Mouse (Mus musculus) stomach, embryonic 14.5 days (tissue): ENCODE results near the gene Sap30. TPM values are rescaled to one million over a fixed set of nuclear protein-coding genes. Genes with fewer than 3 reads are reported as not detected.

Experiments used
- ATAC-seq: fragments of 200-750 bp; cut with Nextera tagmentation; 2 replicates; pipeline ENCODE4 v1.8.0; 2017; ENCODE audit warnings: low read depth, moderate TSS enrichment; ENCODE audit not compliant: insufficient number of reproducible peaks, insufficient read depth, low FRiP score
- H3K27ac ChIP-seq: fragments of 300-500 bp; sonication (generic); 2 replicates; pipeline ENCODE4 v1.5.1; 2014; ENCODE audit warnings: mild to moderate bottlenecking, low read length, moderate library complexity, mixed read lengths
- H3K27me3 ChIP-seq: fragments of 300-500 bp; sonication (generic); 2 replicates; pipeline ENCODE4 v1.6.1; 2014; ENCODE audit warnings: low read length, control low read depth, mixed read lengths; ENCODE audit not compliant: control insufficient read depth, insufficient read depth
- H3K36me3 ChIP-seq: fragments of 300-500 bp; sonication (generic); 2 replicates; pipeline ENCODE4 v1.6.1; 2014; ENCODE audit warnings: mild to moderate bottlenecking, control low read depth, low read length, moderate library complexity, mixed read lengths; ENCODE audit not compliant: control insufficient read depth, insufficient read depth
- H3K4me1 ChIP-seq: fragments of 300-500 bp; sonication (generic); 2 replicates; pipeline ENCODE4 v1.6.1; 2014; ENCODE audit warnings: low read length, control low read depth, mixed read lengths; ENCODE audit not compliant: control insufficient read depth, insufficient read depth
- H3K4me2 ChIP-seq: fragments of 300-500 bp; sonication (generic); replicated peaks from 2 replicates; pipeline ENCODE4 v1.6.1; 2014; ENCODE audit warnings: low read depth, low read length, control low read depth
- H3K4me3 ChIP-seq: fragments of 300-500 bp; sonication (generic); 2 replicates; pipeline ENCODE4 v1.5.1; 2014; ENCODE audit warnings: low read depth, low read length, control low read depth
- H3K9ac ChIP-seq: fragments of 300-500 bp; sonication (generic); replicated peaks from 2 replicates; pipeline ENCODE4 v1.6.1; 2014; ENCODE audit warnings: low read depth, mild to moderate bottlenecking, control low read depth, low read length, moderate library complexity, mixed read lengths
- H3K9me3 ChIP-seq: fragments of 300-500 bp; sonication (generic); 2 replicates; pipeline ENCODE4 v1.6.1; 2016; ENCODE audit warnings: low read depth, low read length, control low read depth; ENCODE audit not compliant: control insufficient read depth
- WGBS: fragments of 180-500 bp; shearing (Covaris S2); extraction: QIAGEN DNeasy Blood & Tissue Kit; methylation state at CpG from one replicate; pipeline ENCODE4 v1.1.7; 2014; 5-methylcytosine and 5-hydroxymethylcytosine counted together
- polyA plus RNA-seq: library from polyadenylated mRNA; unstranded; fragments of >200 nt; fragmentation: Nextera tagmentation; extraction: Ambion mirVana; gene quantifications from 2 replicates; pipeline ENCODE4 v1.2.1, GENCODE M21; 2014

Sap30 gene
- polyA plus RNA-seq: 43.6 and 44.0 TPM in 2 replicates

DNA sequence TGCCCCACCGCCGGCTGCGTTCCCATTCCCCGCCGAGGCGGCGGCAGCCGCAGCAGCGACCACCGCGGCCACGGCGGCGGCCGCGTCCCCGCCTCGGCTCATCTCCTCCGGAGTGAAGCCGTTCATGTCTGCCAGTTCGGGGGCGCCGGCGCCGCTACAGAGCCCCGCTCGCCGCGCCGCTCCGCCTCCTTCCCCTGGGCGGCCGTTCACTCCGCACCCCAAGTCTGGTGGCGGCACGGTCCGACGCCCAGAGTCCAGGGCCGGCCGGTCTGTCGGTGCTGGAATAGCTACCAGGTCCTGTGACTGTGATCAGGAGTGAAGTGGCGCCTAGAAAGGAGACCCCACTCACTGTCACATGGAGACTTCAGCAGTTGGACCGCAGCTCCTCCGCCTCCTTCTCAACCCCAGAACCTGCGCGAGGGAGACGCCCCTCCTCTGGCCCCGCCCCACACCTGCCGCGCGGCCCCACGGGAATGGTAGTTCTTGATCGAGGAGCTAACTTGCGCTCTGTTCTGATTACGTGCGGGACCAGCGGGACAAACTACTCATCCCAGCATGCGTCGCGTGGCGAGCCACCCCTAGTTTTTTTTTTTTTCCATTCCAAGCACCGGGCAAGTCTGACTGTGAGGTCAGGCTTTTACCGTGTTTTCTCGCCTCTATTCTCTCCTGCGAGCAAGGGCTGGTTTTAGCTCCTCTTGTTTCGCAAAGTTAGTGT is at the start of gene Sap30:
Gene Sap30, minus strand, starts transcription at position 420 of the 715 bp plus-strand sequence.
- ATAC-seq: peak; percentile 97
- Histone ChIP-seq H3K27ac (peak within 1 kb of the TSS; percentile 94), H3K36me3 (peaks cover 3% of the 10 kb centered on the region; the same call in 1 of the 2 replicates), H3K9ac (peak within 1 kb of the TSS; percentile 92), H3K27me3 (no peaks in the 10 kb centered on the region), H3K4me1 (peaks cover 6% of the 10 kb centered on the region), H3K4me2 (peak within 1 kb of the TSS; percentile 76), H3K4me3 (peak within 1 kb of the TSS; percentile 92), H3K9me3 (no peaks in the 10 kb centered on the region)
- WGBS: under 1% methylated on average over 64 of the region's 66 CpGs

DNA sequence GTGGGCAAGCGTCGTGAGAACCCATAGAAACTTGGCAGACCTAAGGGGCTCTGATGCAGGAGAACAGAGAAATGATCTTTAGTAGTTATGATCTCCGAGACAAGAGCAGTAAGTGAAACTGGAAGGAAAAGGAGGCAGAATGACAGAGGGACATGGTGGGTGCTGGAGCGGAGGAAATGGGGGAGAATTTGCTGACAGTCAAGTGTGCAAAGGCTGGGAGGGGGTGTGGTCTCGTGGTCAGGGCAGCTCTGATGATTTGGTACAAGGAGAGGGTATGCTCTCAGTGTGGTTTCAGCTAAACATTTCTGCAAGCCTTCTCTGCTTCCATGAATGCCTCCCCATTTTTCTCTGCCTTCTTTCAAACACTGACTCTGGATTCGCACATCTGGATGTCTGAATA is 48.5 kb upstream of the Sap30 start:
- no peak overlapping the region for H3K4me2 ChIP-seq
- no peak for ATAC-seq
- H3K4me3 ChIP-seq: no peak overlapping the region
- no peaks in the 10 kb centered on the region for H3K4me1 ChIP-seq
- 89% methylated on average over 6 of the region's 6 CpGs for WGBS
- H3K36me3 ChIP-seq: peaks cover 4% of the 10 kb centered on the region; the same call in 1 of the 2 replicates
- H3K27me3 ChIP-seq: no peaks in the 10 kb centered on the region
- H3K27ac ChIP-seq: no peak overlapping the region
- no peak overlapping the region for H3K9ac ChIP-seq
- H3K9me3 ChIP-seq: no peaks in the 10 kb centered on the region

DNA sequence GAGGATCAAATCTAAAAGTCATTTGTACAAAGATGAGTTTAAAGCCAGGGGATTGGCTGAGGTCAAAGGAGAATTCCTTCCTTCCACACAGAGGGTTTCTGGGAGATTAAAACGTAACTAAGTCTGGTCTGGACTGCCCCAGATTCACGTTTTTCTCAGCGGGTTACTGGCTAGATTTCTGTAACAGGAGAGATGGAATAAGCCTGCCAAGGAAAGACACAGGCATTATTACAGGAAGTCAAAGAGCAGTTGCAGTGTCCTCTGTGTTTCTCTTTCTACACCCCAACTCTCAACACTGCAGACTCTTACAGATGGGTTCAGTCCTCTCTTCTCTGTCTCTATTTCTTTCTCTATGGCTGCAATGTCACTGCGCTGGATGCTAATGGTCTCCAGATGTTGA is 46.8 kb upstream of the Sap30 start:
- no peak for ATAC-seq
- no peak overlapping the region for H3K27ac ChIP-seq

DNA sequence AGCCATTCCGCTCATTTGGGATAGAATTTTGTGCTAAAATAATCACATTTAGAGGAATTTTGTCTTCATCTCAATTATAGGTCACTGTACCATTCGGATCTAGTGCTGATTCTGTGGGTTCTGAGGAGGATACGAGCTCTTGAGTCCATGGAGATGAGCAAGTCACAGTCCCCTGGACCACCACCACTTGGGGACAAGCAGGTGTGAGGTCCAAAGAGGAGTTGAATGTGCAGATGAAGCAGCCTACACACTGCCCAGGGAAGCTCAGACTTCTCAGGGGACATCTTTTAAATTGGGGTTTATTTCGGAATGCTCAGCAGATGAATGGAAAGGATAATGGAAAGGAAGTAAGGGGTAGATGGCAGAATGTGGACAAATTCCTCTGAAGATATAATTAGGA is 45.4 kb upstream of the Sap30 start:
- ATAC-seq: no peak
- H3K9ac ChIP-seq: no peak overlapping the region
- H3K27me3 ChIP-seq: no peaks in the 10 kb centered on the region
- no peak overlapping the region for H3K27ac ChIP-seq
- H3K9me3 ChIP-seq: no peaks in the 10 kb centered on the region
- H3K36me3 ChIP-seq: peaks cover 4% of the 10 kb centered on the region; the same call in 1 of the 2 replicates
- H3K4me3 ChIP-seq: no peak overlapping the region
- H3K4me2 ChIP-seq: no peak overlapping the region
- H3K4me1 ChIP-seq: peaks cover 3% of the 10 kb centered on the region; the same call in 1 of the 2 replicates
- 96% methylated on average over 4 of the region's 4 CpGs for WGBS

More for the DNA sequence above, 46.8 kb upstream of the Sap30 start:
- H3K4me3 ChIP-seq: no peak overlapping the region
- H3K9ac ChIP-seq: no peak overlapping the region
- no peak overlapping the region for H3K4me2 ChIP-seq
- peaks cover 3% of the 10 kb centered on the region; the same call in 1 of the 2 replicates for H3K4me1 ChIP-seq
- H3K36me3 ChIP-seq: peaks cover 4% of the 10 kb centered on the region; the same call in 1 of the 2 replicates
- H3K27me3 ChIP-seq: no peaks in the 10 kb centered on the region
- no peaks in the 10 kb centered on the region for H3K9me3 ChIP-seq
- 68% methylated on average over 4 of the region's 4 CpGs for WGBS

DNA sequence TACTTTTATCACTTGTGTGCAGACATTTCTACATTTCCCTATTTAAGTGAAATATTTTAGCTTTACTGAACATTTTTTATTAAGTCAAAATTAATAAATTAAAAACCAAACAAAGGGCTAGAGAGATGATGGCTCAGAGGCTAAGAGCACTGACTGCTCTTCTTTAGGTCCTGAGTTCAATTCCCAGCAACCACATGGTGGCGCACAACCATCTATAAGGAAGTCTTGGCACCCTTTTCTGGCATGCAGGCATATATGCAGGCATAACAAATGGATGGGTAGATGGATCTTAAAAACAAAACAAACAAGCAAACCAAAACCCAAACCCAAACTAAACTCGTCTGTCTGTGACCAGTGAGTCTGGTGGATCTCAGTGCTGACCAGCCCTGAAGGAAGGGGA is 44.6 kb upstream of the Sap30 start:
- H3K9me3 ChIP-seq: no peaks in the 10 kb centered on the region
- WGBS: 60% methylated on average over 2 of the region's 2 CpGs

DNA sequence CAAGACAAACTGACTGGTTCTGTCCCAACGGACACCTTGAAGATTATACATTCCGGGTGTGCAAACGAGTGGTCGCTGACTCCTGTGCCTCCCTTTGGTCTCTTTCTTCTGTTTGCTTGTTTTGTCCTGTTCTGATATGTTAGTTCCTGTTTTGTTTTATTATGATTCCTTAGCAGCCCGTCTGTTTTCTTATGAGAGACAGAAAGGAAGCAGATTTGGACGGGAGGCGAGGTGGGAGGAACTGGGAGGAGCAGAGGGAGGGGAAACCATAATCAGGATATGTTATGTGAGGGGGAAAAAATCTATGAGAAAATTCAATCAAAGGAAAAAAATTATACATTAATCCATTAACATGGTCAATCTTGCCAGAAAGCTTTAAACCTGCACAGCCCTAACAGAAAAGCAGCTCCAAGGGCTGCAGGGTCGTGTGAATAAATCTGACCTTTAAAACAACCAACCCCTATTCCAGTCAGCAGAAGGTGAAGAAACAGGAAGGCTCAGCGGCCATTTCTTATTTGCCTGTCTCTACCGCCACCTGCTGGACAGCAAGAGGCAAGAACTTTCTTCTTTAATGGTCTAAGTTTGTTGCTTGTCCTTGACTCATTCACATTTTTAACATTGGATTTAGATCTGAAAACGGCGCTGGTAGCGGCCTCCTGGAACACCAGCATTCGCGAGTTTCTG is 43.1 kb upstream of the Sap30 start:
- peaks cover 3% of the 10 kb centered on the region; the same call in 1 of the 2 replicates for H3K4me1 ChIP-seq
- 26% methylated on average over 15 of the region's 15 CpGs for WGBS
- H3K27me3 ChIP-seq: no peaks in the 10 kb centered on the region
- peak overlapping the region; percentile 18; the same call in 1 of the 2 replicates for H3K4me2 ChIP-seq
- H3K9ac ChIP-seq: 0 out of 2 replicates have a peak overlapping the region, but pooled peaks have one; percentile 18
- peak; percentile 56 for ATAC-seq
- H3K36me3 ChIP-seq: no peaks in the 10 kb centered on the region
- H3K4me3 ChIP-seq: no peak overlapping the region
- peak overlapping the region; percentile 36; the same call in 1 of the 2 replicates for H3K27ac ChIP-seq
- no peaks in the 10 kb centered on the region for H3K9me3 ChIP-seq

More for the DNA sequence above, 44.6 kb upstream of the Sap30 start:
- H3K4me3 ChIP-seq: no peak overlapping the region
- no peaks in the 10 kb centered on the region for H3K27me3 ChIP-seq
- H3K27ac ChIP-seq: no peak overlapping the region
- H3K9ac ChIP-seq: no peak overlapping the region
- peaks cover 4% of the 10 kb centered on the region; the same call in 1 of the 2 replicates for H3K36me3 ChIP-seq
- no peak overlapping the region for H3K4me2 ChIP-seq
- ATAC-seq: no peak
- peaks cover 3% of the 10 kb centered on the region; the same call in 1 of the 2 replicates for H3K4me1 ChIP-seq

DNA sequence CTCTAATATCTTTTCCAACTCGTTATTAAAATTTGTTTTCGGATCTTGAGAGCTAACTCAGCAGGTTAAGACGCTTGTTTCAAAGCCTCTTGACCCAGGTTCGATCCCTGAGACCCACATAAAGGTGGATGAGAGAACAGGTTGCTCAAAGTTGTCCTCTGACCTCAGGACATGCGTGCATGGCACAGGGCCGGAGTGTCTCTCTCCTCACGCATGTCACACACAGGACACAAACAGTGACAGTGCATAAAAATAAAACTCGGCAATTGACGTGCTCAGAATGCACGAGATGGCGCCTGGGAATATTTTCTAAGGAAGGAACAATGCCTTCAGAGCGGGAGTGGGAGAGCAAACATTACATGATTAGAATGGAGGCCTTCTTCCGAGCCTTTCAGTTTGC is 42.6 kb upstream of the Sap30 start:
- no peaks in the 10 kb centered on the region for H3K9me3 ChIP-seq
- H3K4me2 ChIP-seq: peak overlapping the region; percentile 18; the same call in 1 of the 2 replicates
- peak; percentile 42; the same call in 1 of the 2 replicates for ATAC-seq
- H3K4me3 ChIP-seq: no peak overlapping the region
- no peaks in the 10 kb centered on the region for H3K27me3 ChIP-seq
- peaks cover 3% of the 10 kb centered on the region; the same call in 1 of the 2 replicates for H3K4me1 ChIP-seq
- H3K9ac ChIP-seq: 0 out of 2 replicates have a peak overlapping the region, but pooled peaks have one; percentile 18
- WGBS: 80% methylated on average over 13 of the region's 13 CpGs
- H3K36me3 ChIP-seq: peaks cover 3% of the 10 kb centered on the region; the same call in 1 of the 2 replicates
- peak overlapping the region; percentile 36; the same call in 1 of the 2 replicates for H3K27ac ChIP-seq

DNA sequence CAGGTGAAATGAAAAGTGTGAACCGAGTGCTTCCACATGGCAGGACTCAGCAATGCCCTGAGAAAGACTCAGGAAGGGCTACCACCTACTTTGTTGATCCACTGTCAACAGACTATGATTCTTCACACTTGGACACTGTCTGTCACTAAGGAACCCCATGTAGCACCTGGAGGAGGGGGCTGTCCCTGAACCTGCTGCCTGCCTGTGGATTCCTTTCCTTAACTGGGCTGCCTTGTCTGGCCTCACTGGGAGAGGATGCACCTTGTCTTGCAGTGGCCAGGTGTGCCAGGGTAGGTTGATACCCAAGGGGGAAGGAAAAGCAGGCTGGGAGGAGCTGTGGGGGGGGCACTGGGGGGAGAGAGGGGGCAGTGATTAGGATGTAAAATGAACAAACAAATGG is 40.4 kb upstream of the Sap30 start:
- Histone ChIP-seq H3K9me3 (no peaks in the 10 kb centered on the region), H3K9ac (no peak overlapping the region), H3K36me3 (peaks cover 3% of the 10 kb centered on the region; the same call in 1 of the 2 replicates), H3K27me3 (no peaks in the 10 kb centered on the region), H3K27ac (no peak overlapping the region), H3K4me3 (no peak overlapping the region), H3K4me1 (peaks cover 3% of the 10 kb centered on the region; the same call in 1 of the 2 replicates), H3K4me2 (no peak overlapping the region)
- WGBS: 94% methylated on average over 1 of the region's 1 CpGs
- ATAC-seq: no peak
